Mouse (Mus musculus) mouse embryonic stem cell (cell line): ENCODE results near the gene Supt5.
"Not testable (repeated sequence)": the region's sequence is repeated elsewhere in the genome, so short reads cannot be mapped to it uniquely, and the experiment has no call there.

ENCODE experiments used
- in situ Hi-C, 2 experiments: fragments of 300-500 bp; cut with MboI; formaldehyde crosslinking; loops; 1 replicate in 1 of 2; 3 replicates in 1 of 2; pipeline ENCODE4 v1.14.3; 2019 to 2020; ENCODE audit warnings: low sequenced_read_pairs in 2 of 2, low pct_unique_long_range_greater_than_20kb in 1 of 2, mixed read lengths in 1 of 2; ENCODE audit not compliant: unreplicated experiment in 1 of 2

Gene Supt5

GRCm38 (mm10) chr7:28338108-28338998 is at the start of gene Supt5:
Gene Supt5 (minus strand): TSS chr7:28338746.
- in situ Hi-C loops, result no loop called here

- in situ Hi-C loops, result not testable (repeated sequence)
These were observed 48.8 kb upstream of the Supt5 start for GRCm38 (mm10) chr7:28387384-28387783.

- in situ Hi-C loops, result not testable (repeated sequence)
These were observed 48.3 kb upstream of the Supt5 start for GRCm38 (mm10) chr7:28386877-28387276.

GRCm38 (mm10) chr7:28386462-28386861 is 47.9 kb upstream of the Supt5 start:
- in situ Hi-C loops, result no loop called here

DNA sequence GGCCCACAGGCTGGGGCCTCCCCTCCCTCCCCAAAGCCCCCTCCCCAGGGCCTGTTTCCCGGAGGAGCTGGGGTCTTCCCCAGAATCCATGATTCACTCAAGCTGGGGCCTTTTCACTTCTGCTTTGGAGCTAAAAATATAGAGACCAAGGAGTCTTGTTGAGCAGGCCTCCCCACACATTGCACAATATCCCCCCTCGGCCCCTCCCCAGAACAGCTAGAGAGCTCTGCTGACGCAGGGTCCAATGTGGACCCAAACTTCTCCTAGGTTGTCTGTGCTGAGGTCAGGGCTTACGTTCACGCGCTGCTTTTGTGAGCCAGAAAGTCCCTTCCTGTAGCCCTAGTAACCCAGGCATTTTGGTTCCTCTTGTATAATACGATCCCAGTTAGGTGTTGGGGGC is 47.5 kb upstream of the Supt5 start:
- in situ Hi-C loops, result no loop called here

- in situ Hi-C loops, result no loop called here
These were observed 46.6 kb upstream of the Supt5 start for GRCm38 (mm10) chr7:28385196-28385595.

DNA sequence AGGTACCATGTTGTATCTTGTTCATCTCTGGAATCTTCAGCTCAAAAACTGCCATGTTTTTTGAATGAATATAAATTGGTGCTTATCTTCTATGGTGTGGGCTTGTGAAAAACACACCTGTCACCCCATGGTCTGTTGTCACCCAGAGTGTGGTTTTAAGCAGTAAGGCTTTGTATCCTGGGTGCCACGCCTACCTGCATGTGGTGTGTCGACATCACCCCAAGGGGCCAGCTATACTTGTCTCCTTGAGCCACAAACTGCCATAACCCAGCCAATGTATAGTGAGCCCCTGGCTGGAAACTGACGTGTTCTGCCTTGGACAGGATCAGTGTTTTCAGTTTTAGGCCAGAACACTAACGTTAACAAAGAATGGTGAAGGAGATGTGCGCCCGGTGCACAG is 45.6 kb upstream of the Supt5 start:
- in situ Hi-C loops, result no loop called here

DNA sequence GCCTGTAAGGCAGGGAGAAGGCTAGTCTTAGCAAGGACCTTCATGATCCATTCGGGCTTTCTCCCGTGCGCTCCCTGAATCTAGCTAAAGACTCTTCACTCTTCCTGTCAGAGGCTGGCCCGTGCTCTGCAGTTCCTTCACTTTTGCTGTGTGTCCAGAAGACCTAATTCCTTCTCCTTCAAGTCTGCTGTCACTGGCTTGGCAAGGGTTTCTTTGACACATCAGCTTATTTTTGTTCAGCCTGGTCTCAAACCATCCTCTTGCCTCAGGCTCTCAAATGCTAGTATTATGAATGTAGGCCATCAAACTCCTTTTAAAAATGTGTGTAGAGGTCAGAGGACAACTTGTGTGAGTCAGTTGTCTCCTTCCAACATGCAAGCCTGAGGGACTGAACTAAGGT is 45.1 kb upstream of the Supt5 start:
- in situ Hi-C loops, result no loop called here

DNA sequence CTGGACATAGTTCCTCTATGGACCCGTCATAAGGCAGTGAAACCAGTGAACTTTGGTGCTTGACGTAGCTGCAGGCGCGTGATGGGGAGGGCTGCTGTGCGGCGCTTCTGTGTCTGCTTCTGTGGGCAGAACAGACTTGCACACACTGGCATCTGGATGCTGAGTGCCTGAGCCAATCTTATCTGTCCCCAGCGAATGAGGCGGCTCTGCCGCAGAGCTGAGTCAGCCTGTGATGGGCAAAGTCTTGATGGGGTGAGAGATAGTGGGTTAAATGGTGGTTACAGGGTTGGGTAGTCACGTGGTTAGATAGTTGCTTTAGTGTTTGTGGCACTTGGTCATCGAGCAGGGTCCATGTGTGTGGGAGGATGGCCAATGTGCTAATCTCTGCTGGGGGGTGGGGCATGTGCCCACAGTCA is 44.4 kb upstream of the Supt5 start:
- in situ Hi-C loops, result no loop called here

DNA sequence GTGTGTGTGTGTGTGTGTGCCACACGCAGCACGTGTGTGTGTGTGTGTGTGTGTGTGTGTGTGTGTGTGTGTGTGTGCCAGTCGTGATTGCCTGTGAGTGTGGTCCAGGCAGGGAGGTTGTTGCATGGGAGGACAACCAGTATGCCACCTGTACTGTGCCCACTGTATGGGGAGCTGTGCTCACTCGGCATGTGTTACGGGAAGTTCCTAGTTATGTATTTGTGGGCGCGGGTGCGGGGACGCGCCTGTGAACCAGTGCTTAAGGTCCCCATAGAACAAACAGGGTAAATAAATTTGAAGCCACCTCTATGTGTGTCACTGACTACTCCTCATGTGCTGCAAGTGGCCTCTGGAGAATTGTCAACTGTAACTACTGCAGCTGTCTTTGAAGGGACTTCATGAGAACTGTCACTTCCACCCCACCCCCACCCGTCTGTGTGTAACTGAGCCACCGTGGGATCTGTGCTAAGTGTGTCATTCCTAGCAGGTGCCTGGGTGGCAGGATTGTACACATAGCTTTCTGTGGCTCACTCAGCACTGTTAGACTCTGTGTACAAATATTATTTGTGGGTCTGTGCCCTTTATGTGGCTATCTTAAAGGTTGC is 43.9 kb upstream of the Supt5 start:
- in situ Hi-C loops, result no loop called here

GRCm38 (mm10) chr7:28381938-28382337 is 43.4 kb upstream of the Supt5 start:
- in situ Hi-C loops, result no loop called here

GRCm38 (mm10) chr7:28381017-28381790 is 42.7 kb upstream of the Supt5 start:
- in situ Hi-C loops, result no loop called here

DNA sequence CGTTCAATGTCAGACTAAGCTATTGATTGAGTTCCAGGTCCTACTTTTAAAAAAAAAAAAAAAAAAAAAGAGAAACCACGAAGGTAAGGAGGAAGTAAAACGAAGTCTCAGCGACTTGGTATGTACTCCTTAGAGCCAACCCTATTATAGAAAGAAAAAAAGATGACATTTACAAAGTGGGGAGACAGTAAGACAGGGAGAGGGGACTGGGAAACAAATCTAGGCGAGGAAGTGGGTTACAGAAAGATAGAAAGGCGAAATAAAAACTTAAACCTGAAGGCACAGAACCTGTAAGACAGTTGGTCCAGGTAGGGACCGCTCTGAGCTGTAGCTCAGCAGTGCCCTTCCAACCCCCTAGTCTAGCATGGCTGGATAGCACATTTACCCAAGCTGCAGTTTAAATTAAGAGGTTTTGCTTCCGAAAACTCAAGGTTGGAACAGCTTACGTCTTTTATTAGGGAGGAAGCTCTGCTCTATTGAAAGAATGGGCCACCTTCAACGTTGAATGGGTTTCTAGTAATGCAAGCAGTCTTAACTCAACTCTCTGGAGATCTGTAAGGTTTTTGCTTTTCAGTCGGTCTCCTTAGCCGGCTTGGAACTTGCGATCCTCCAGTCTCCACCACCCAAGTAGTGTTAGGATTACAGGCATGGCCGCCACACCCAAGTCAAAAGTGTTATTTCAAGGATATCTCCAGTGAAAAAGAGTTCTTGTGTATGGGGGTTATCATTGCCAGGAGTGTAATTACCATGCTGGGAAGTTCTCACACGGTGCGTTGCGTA is 41.9 kb upstream of the Supt5 start, which contains the start of gene Zfp36:
Gene Zfp36, minus strand, starts transcription at position 17 of the 780 bp plus-strand sequence.
- in situ Hi-C loops, result no loop called here

DNA sequence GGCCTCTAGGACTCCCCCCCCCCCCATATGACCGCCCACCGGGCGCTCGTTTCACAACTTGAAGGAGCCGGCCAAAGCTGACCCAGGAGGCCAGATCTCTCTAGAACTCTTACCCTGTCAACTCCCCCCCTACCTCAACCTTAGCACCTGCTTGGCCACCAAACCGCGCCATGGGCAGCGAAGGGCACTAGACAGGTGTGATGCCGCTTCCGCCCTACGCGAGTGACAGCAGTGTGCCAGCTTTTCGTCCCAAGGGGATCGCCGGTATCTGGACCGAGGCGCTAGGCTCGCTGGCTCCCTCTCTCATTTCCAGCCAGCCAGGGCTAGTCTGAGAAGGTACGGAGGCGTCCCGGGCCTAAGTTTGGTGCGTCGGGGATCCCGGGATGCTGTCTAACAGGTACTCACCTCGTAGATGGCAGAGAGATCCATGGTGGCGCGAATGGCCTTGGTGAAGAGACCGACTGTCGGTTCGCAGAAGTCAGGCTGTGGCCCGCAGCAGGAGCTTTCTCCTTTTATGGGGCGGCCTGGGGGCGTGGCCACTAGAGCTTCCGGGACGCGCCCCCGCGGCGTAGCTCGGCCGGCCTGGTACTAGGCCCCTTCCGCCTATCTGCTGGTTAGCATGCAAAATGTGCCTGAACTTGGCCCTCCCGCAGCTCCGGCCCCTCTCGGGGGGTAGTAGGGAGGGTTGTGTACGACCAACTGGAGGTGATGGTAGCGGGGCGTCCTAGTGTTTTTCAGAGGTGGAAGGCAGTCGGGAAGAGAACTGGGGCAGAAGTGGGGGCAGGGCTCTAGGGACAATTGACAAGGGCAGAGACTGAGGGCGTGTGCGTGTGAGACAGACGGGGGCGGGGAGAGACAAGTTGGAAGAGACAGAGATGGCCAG is 40.5 kb upstream of the Supt5 start:
- in situ Hi-C loops, result no loop called here

GRCm38 (mm10) chr7:28378066-28378690 is 39.6 kb upstream of the Supt5 start:
- in situ Hi-C loops, result no loop called here

GRCm38 (mm10) chr7:28377190-28378065 is 38.9 kb upstream of the Supt5 start:
- in situ Hi-C loops, result no loop called here
